Comparison of ENCODE assay signal across 11 mouse cellular contexts in the genomic region with DNA sequence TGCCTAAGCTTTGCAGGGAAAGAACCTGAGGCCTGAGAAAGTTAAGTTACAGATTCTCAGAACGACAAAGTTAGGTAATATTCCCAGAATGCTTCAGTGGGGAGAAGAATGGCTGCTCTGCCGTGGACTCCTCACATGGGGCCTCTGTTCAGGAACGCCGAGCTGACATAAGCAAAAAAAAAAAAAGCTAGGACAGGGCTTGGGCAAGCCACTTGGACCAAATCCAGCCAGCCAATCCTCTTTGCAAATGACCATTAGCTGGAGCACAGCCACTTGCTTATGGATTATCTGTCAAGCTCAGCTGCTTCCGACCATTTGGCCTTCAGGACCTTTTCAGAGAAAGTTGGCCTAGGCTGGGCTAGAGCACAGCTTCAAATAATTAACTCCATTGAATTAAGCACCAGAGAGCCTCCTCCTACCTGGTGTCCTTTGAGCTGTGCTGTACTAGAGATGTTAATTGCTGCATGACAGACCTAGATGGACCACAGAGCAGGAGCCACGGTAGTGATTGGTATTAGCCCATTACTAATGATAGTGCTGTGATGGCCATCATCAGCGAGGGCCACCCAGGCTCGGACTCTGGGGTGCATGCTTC. TPM values are rescaled to one million over a fixed set of nuclear protein-coding genes. Genes with fewer than 3 reads are reported as not detected.
A peak's percentile ranks its signal among the peaks of the same experiment; 100 is the strongest.
DNase-seq lines count a peak whose midpoint lies in the region; ATAC-seq lines count a peak whose summit lies in the region.
"Had no signal": no experiment of that assay in that cellular context is flagged by ENCODE, and none has a peak within 500 bp of the region (broad histone marks: within the 10 kb centered on the region; RNA-seq: fewer than 3 reads in every experiment).

No protein-coding gene starts in this region.

- no peaks in the 10 kb centered on the region for H3K27me3 ChIP-seq in hindbrain, embryonic 14.5 days (ENCODE audit: control insufficient read depth, insufficient read depth, low read length)
- H3K27me3 ChIP-seq in hindbrain, embryonic 16.5 days (replicated peaks; ENCODE audit: control insufficient read depth, insufficient read depth, low read length), result no peaks in the 10 kb centered on the region
- H3K27me3 ChIP-seq in neural tube, embryonic 14.5 days (ENCODE audit: control insufficient read depth, insufficient read depth, low read length), result no peaks in the 10 kb centered on the region
- H3K27me3 ChIP-seq in neural tube, embryonic 15.5 days (replicated peaks), result no peaks in the 10 kb centered on the region
- H3K27me3 ChIP-seq: forebrain, embryonic 12.5 days; midbrain, embryonic 12.5 days had no signal

- no peak for DNase-seq in hindbrain, embryonic 14.5 days (ENCODE audit: low spot score)
- peak; percentile 28 to 39 for DNase-seq in kidney, postnatal 25 days
- DNase-seq in thymus, adult 18-20 months, result no peak
- DNase-seq: heart, postnatal 4 days had no signal

- H3K9ac ChIP-seq in hindbrain, embryonic 14.5 days, result no peak overlapping the region
- no peak overlapping the region for H3K9ac ChIP-seq in hindbrain, embryonic 16.5 days (ENCODE audit: low read depth, low read length)
- H3K9ac ChIP-seq in neural tube, embryonic 14.5 days (replicated peaks; ENCODE audit: low read depth, low read length), result no peak overlapping the region
- no peak overlapping the region for H3K9ac ChIP-seq in neural tube, embryonic 15.5 days (replicated peaks)
- H3K9ac ChIP-seq: forebrain, embryonic 12.5 days; midbrain, embryonic 12.5 days had no signal

- ATAC-seq in hindbrain, embryonic 14.5 days (ENCODE audit: low FRiP score), result peak; percentile 22; the same call in 1 of the 2 replicates
- no peak for ATAC-seq in hindbrain, embryonic 16.5 days
- ATAC-seq in neural tube, embryonic 14.5 days (ENCODE audit: low read depth), result no peak
- ATAC-seq in neural tube, embryonic 15.5 days (ENCODE audit: low FRiP score), result no peak
- ATAC-seq in megakaryocyte progenitor cell, adult 5-6 weeks (replicated peaks; ENCODE audit: poor library complexity), result no peak
- ATAC-seq in megakaryocyte-erythroid progenitor cell, adult 5-6 weeks (replicated peaks; ENCODE audit: low FRiP score, low TSS enrichment, poor library complexity, severe bottlenecking), result no peak

- 0 out of 2 replicates have a peak overlapping the region, but pooled peaks have one; percentile 81 for H3K27ac ChIP-seq in hindbrain, embryonic 14.5 days
- no peak overlapping the region for H3K27ac ChIP-seq in hindbrain, embryonic 16.5 days (ENCODE audit: low read depth, low read length)
- 0 out of 2 replicates have a peak overlapping the region, but pooled peaks have one; percentile 3 for H3K27ac ChIP-seq in neural tube, embryonic 14.5 days (ENCODE audit: low read depth, low read length)
- H3K27ac ChIP-seq in neural tube, embryonic 15.5 days (replicated peaks), result no peak overlapping the region
- H3K27ac ChIP-seq: forebrain, embryonic 12.5 days; midbrain, embryonic 12.5 days had no signal

- H3K4me2 ChIP-seq in hindbrain, embryonic 14.5 days (replicated peaks), result no peak overlapping the region
- H3K4me2 ChIP-seq in hindbrain, embryonic 16.5 days (ENCODE audit: low read length), result no peak overlapping the region
- no peak overlapping the region for H3K4me2 ChIP-seq in neural tube, embryonic 14.5 days (ENCODE audit: low read depth, low read length)
- no peak overlapping the region for H3K4me2 ChIP-seq in neural tube, embryonic 15.5 days
- H3K4me2 ChIP-seq: forebrain, embryonic 12.5 days; midbrain, embryonic 12.5 days had no signal

- H3K36me3 ChIP-seq in hindbrain, embryonic 14.5 days (replicated peaks; ENCODE audit: control insufficient read depth, insufficient read depth), result no peaks in the 10 kb centered on the region
- no peaks in the 10 kb centered on the region for H3K36me3 ChIP-seq in hindbrain, embryonic 16.5 days (ENCODE audit: control insufficient read depth, insufficient read depth, low read length)
- H3K36me3 ChIP-seq in neural tube, embryonic 14.5 days (ENCODE audit: control insufficient read depth, insufficient read depth, low read length), result no peaks in the 10 kb centered on the region
- no peaks in the 10 kb centered on the region for H3K36me3 ChIP-seq in neural tube, embryonic 15.5 days
- H3K36me3 ChIP-seq: forebrain, embryonic 12.5 days; midbrain, embryonic 12.5 days had no signal

- WGBS in hindbrain, embryonic 14.5 days, result 66% methylated on average over 8 of the region's 8 CpGs
- 64% methylated on average over 8 of the region's 8 CpGs for WGBS in hindbrain, embryonic 16.5 days
- WGBS in neural tube, embryonic 14.5 days, result 72% methylated on average over 8 of the region's 8 CpGs
- WGBS in neural tube, embryonic 15.5 days, result 65% methylated on average over 8 of the region's 8 CpGs

- H3K4me3 ChIP-seq in hindbrain, embryonic 14.5 days (replicated peaks; ENCODE audit: low read length), result no peak overlapping the region
- H3K4me3 ChIP-seq in hindbrain, embryonic 16.5 days (ENCODE audit: low read length), result no peak overlapping the region
- H3K4me3 ChIP-seq in neural tube, embryonic 14.5 days (ENCODE audit: low read depth, low read length), result no peak overlapping the region
- H3K4me3 ChIP-seq in neural tube, embryonic 15.5 days (replicated peaks), result no peak overlapping the region
- H3K4me3 ChIP-seq: forebrain, embryonic 12.5 days; midbrain, embryonic 12.5 days had no signal

- H3K4me1 ChIP-seq in hindbrain, embryonic 14.5 days (replicated peaks; ENCODE audit: control insufficient read depth, insufficient read depth, low read length), result peaks cover 28% of the 10 kb centered on the region
- H3K4me1 ChIP-seq in hindbrain, embryonic 16.5 days (ENCODE audit: control insufficient read depth, insufficient read depth, low read depth, low read length), result peaks cover 11% of the 10 kb centered on the region
- H3K4me1 ChIP-seq in neural tube, embryonic 14.5 days (ENCODE audit: control insufficient read depth, insufficient read depth, low read length), result peaks cover 18% of the 10 kb centered on the region; the same call in 1 of the 2 replicates
- H3K4me1 ChIP-seq in neural tube, embryonic 15.5 days, result peaks cover 45% of the 10 kb centered on the region

- no peaks in the 10 kb centered on the region for H3K9me3 ChIP-seq in hindbrain, embryonic 14.5 days (ENCODE audit: control insufficient read depth, low read length)
- H3K9me3 ChIP-seq in hindbrain, embryonic 16.5 days (ENCODE audit: control insufficient read depth, low read length), result no peaks in the 10 kb centered on the region
- H3K9me3 ChIP-seq in neural tube, embryonic 14.5 days (ENCODE audit: control insufficient read depth, low read length), result no peaks in the 10 kb centered on the region
- H3K9me3 ChIP-seq in neural tube, embryonic 15.5 days (replicated peaks), result no peaks in the 10 kb centered on the region
- H3K9me3 ChIP-seq: forebrain, embryonic 12.5 days; midbrain, embryonic 12.5 days had no signal

RNA-seq across cellular contexts. Expression of a gene that starts 29.1 kb away (rescaled TPM):
- 118 and 139 TPM in 2 replicates for polyA plus RNA-seq in hindbrain, embryonic 14.5 days (2014; fragmentation: Nextera tagmentation; extraction: Ambion mirVana)
- 96.7 and 105 TPM in 2 replicates for polyA plus RNA-seq in hindbrain, embryonic 16.5 days (2015; fragmentation: Nextera tagmentation; extraction: Ambion mirVana)
- polyA plus RNA-seq in neural tube, embryonic 14.5 days (2014; fragmentation: Nextera tagmentation; extraction: Ambion mirVana), result 95.7 and 121 TPM in 2 replicates
- polyA plus RNA-seq in neural tube, embryonic 15.5 days (2015; fragmentation: Nextera tagmentation; extraction: Ambion mirVana), result 86.7 and 90.0 TPM in 2 replicates
- 19.6 and 28.0 TPM in 2 replicates for total RNA-seq in megakaryocyte progenitor cell, adult 5-6 weeks (2015)
- total RNA-seq in megakaryocyte progenitor cell, adult 5-6 weeks (2017), result 63.9 and 67.1 TPM in 2 replicates
- total RNA-seq in megakaryocyte-erythroid progenitor cell, adult 5-6 weeks (2014; fragmentation: Nextera tagmentation), result 15.2 and 21.4 TPM in 2 replicates
- 81.9 and 83.7 TPM in 2 replicates for total RNA-seq in megakaryocyte-erythroid progenitor cell, adult 5-6 weeks (2017)

Comparison
In these comparisons a context has a peak if more than half of its experiments do, and no peak if none do; other contexts are left out.
1. H3K27ac ChIP-seq: peak in hindbrain, embryonic 14.5 days (single experiment) and neural tube, embryonic 14.5 days (single experiment); none in hindbrain, embryonic 16.5 days (single experiment) and neural tube, embryonic 15.5 days (single experiment).
2. DNase-seq: peak in kidney, postnatal 25 days (2 of 2); none in hindbrain, embryonic 14.5 days (single experiment) and thymus, adult 18-20 months (0 of 2).